Mouse (Mus musculus) MEL (cell line): Measurements from ENCODE around the gene Mrpl1. TPM values are rescaled to one million over a fixed set of nuclear protein-coding genes. Genes with fewer than 3 reads are reported as not detected.

Experiments used
- DNase-seq: peaks from one replicate; pipeline ENCODE4 v3.0.0; 2011; ENCODE audit warnings: low read depth, low spot score
- H3K27ac ChIP-seq: 2 replicates; pipeline ENCODE4 v1.5.1; 2012; ENCODE audit warnings: low read depth, mild to moderate bottlenecking, control low read depth, low read length, moderate library complexity; ENCODE audit not compliant: control insufficient read depth
- H3K27me3 ChIP-seq, 2 experiments: fragments of 150-350 bp in 1 of 2; sonication (generic) in 1 of 2; 2 replicates each; pipeline ENCODE4 v1.6.1; 2012; ENCODE audit warnings: low read length in 2 of 2, mild to moderate bottlenecking in 2 of 2, improper control_type of control experiment in 1 of 2, moderate library complexity in 1 of 2; ENCODE audit not compliant: insufficient read depth in 2 of 2, control insufficient read depth in 1 of 2
- H3K36me3 ChIP-seq, 2 experiments: 2 replicates each; pipeline ENCODE4 v1.6.1; 2012 to 2014; ENCODE audit warnings: low read length in 2 of 2, improper control_type of control experiment in 1 of 2, inconsistent platforms in 1 of 2, mild to moderate bottlenecking in 1 of 2; ENCODE audit not compliant: insufficient read depth in 2 of 2, control insufficient read depth in 1 of 2
- H3K4me1 ChIP-seq, 2 experiments: fragments of 150-350 bp in 1 of 2; sonication (generic) in 1 of 2; 2 replicates each; pipeline ENCODE4 v1.6.1; 2012; ENCODE audit warnings: low read length in 2 of 2, improper control_type of control experiment in 1 of 2, mild to moderate bottlenecking in 1 of 2; ENCODE audit not compliant: insufficient read depth in 2 of 2, control insufficient read depth in 1 of 2
- H3K4me3 ChIP-seq, 2 experiments: fragments of 150-350 bp in 1 of 2; sonication (generic) in 1 of 2; 2 replicates each; pipeline ENCODE4 v1.5.1; 2012; ENCODE audit warnings: low read depth in 2 of 2, low read length in 2 of 2, mild to moderate bottlenecking in 2 of 2, moderate library complexity in 2 of 2, control low read depth in 1 of 2, improper control_type of control experiment in 1 of 2; ENCODE audit not compliant: control insufficient read depth in 1 of 2, insufficient read depth in 1 of 2
- H3K79me2 ChIP-seq: 2 replicates; pipeline ENCODE4 v1.6.1; 2012; ENCODE audit warnings: mild to moderate bottlenecking, low read length, moderate library complexity; ENCODE audit not compliant: control insufficient read depth, poor library complexity, insufficient read depth
- H3K9ac ChIP-seq: 2 replicates; pipeline ENCODE4 v1.6.1; 2012; ENCODE audit warnings: low read depth, mild to moderate bottlenecking, control low read depth, low read length, moderate library complexity; ENCODE audit not compliant: control insufficient read depth, poor library complexity, severe bottlenecking
- H3K9me3 ChIP-seq: fragments of 150-350 bp; sonication (generic); replicated peaks from 2 replicates; pipeline ENCODE4 v1.6.1; 2012; ENCODE audit warnings: mild to moderate bottlenecking, low read length, improper control_type of control experiment, moderate library complexity; ENCODE audit not compliant: insufficient read depth
- BHLHE40 ChIP-seq: IDR thresholded peaks from 2 replicates; pipeline ENCODE4 v1.6.1; 2012; ENCODE audit warnings: low read depth, mild to moderate bottlenecking, inconsistent platforms, low read length, improper control_type of control experiment, borderline replicate concordance
- CHD2 ChIP-seq: IDR thresholded peaks from 2 replicates; pipeline ENCODE4 v1.6.1; 2011; ENCODE audit warnings: low read length, improper control_type of control experiment
- CTCF ChIP-seq, 3 experiments: IDR thresholded peaks in 2 of 3; conservative IDR thresholded peaks in 1 of 3; 2 replicates each; pipeline ENCODE4 v1.5.1; 2011 to 2012; ENCODE audit warnings: low read length in 3 of 3, low read depth in 2 of 3, mild to moderate bottlenecking in 2 of 3, improper control_type of control experiment in 1 of 3, inconsistent platforms in 1 of 3, mixed read lengths in 1 of 3, moderate library complexity in 1 of 3; ENCODE audit not compliant: control insufficient read depth in 1 of 3, insufficient read depth in 1 of 3, poor library complexity in 1 of 3, severe bottlenecking in 1 of 3
- ELF1 ChIP-seq: IDR thresholded peaks from 2 replicates; pipeline ENCODE4 v1.6.1; 2014; ENCODE audit warnings: low read depth, mild to moderate bottlenecking, inconsistent platforms, low read length, improper control_type of control experiment, moderate library complexity
- ETS1 ChIP-seq: IDR thresholded peaks from 2 replicates; pipeline ENCODE4 v1.6.1; 2012; ENCODE audit warnings: low read depth, mild to moderate bottlenecking, inconsistent platforms, low read length, improper control_type of control experiment, moderate library complexity
- GABPA ChIP-seq: IDR thresholded peaks from 2 replicates; pipeline ENCODE4 v1.6.1; 2012; ENCODE audit warnings: low read depth, mild to moderate bottlenecking, inconsistent platforms, low read length, improper control_type of control experiment, moderate library complexity
- GATA1 ChIP-seq: IDR thresholded peaks from 2 replicates; pipeline ENCODE4 v1.6.1; 2011; ENCODE audit warnings: low read depth, low read length, improper control_type of control experiment
- HCFC1 ChIP-seq: IDR thresholded peaks from 2 replicates; pipeline ENCODE4 v1.6.1; 2012; ENCODE audit warnings: low read depth, mild to moderate bottlenecking, inconsistent platforms, low read length, improper control_type of control experiment, moderate library complexity
- MYB ChIP-seq: IDR thresholded peaks from 2 replicates; pipeline ENCODE4 v1.6.1; 2011; ENCODE audit warnings: mild to moderate bottlenecking, low read depth, low read length, improper control_type of control experiment
- MYC ChIP-seq: IDR thresholded peaks from 2 replicates; pipeline ENCODE4 v1.6.1; 2011; ENCODE audit warnings: low read depth, mild to moderate bottlenecking, low read length, improper control_type of control experiment, moderate library complexity
- POLR2AphosphoS2 ChIP-seq: IDR thresholded peaks from 2 replicates; pipeline ENCODE4 v1.6.1; 2011; ENCODE audit warnings: low read length, improper control_type of control experiment
- RAD21 ChIP-seq: IDR thresholded peaks from 2 replicates; pipeline ENCODE4 v1.6.1; 2011; ENCODE audit warnings: mild to moderate bottlenecking, low read depth, low read length, improper control_type of control experiment
- SIN3A ChIP-seq: IDR thresholded peaks from 2 replicates; pipeline ENCODE4 v1.6.1; 2012; ENCODE audit warnings: low read length, improper control_type of control experiment, inconsistent platforms
- SMC3 ChIP-seq: IDR thresholded peaks from 2 replicates; pipeline ENCODE4 v1.6.1; 2011; ENCODE audit warnings: low read depth, low read length, improper control_type of control experiment
- TAL1 ChIP-seq: IDR thresholded peaks from 2 replicates; pipeline ENCODE4 v1.6.1; 2012; ENCODE audit warnings: mild to moderate bottlenecking, inconsistent platforms, low read length, moderate library complexity, mixed read lengths
- USF1 ChIP-seq: IDR thresholded peaks from 2 replicates; pipeline ENCODE4 v1.6.1; 2014; ENCODE audit warnings: low read depth, mild to moderate bottlenecking, inconsistent platforms, low read length, improper control_type of control experiment, moderate library complexity
- USF2 ChIP-seq, 2 experiments: IDR thresholded peaks; 2 replicates each; pipeline ENCODE4 v1.6.1; 2011 to 2012; ENCODE audit warnings: improper control_type of control experiment in 2 of 2, low read length in 2 of 2, borderline replicate concordance in 1 of 2, inconsistent platforms in 1 of 2, low read depth in 1 of 2, mild to moderate bottlenecking in 1 of 2; ENCODE audit not compliant: insufficient read depth in 1 of 2
- ZC3H11A ChIP-seq: IDR thresholded peaks from 2 replicates; pipeline ENCODE4 v1.6.1; 2012; ENCODE audit warnings: low read depth, mild to moderate bottlenecking, inconsistent platforms, low read length, improper control_type of control experiment
- polyA plus RNA-seq, 2 experiments: library from polyadenylated mRNA; stranded (reverse) in 1 of 2; unstranded in 1 of 2; fragments of >175 nt in 1 of 2; fragments of >200 nt in 1 of 2; gene quantifications; 2 replicates each; pipeline versions ENCODE4 v1.2.1 to v1.2.4; 2012; ENCODE audit warnings: low replicate concordance in 2 of 2, low read depth in 1 of 2; ENCODE audit not compliant: insufficient read length in 2 of 2, insufficient read depth in 1 of 2, missing spikeins in 1 of 2
- total RNA-seq: library from RNA; depleted of rRNA; stranded (reverse); fragments of 300-350 nt; gene quantifications from 2 replicates; pipeline ENCODE4 v1.2.3, GENCODE M21; 2012

Mrpl1 gene
- total and polyA plus RNA-seq, 3 experiments, result 22.0 to 26.2 TPM; not detected in 1

DNA sequence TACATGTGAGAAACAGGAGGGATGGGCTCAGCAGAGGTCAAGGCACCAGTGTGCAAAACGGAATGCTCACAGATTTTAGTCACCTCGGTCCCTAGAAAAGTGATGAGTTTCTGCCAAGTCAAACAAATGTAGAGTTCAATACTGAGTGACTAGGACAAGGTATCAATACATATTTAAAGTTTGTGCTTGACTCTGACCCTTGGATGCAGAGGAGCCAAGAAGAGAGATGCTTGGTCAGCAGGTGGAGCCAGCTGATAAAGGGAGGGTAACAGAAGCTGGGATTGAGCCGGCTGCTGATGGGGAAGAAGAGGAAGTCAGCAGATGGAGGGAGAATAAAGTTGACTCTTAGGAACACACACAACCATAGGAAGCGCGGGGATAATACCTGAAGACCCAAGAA, 97.5 kb downstream of the Mrpl1 start:
- Histone ChIP-seq H3K4me1 (no peaks in the 10 kb centered on the region; a peak in 1 of 4 replicates), H3K27me3 (no peaks in the 10 kb centered on the region), H3K9me3 (no peaks in the 10 kb centered on the region), H3K9ac (no peak overlapping the region), H3K4me3 (no peak overlapping the region), H3K79me2 (no peaks in the 10 kb centered on the region), H3K27ac (no peak overlapping the region), H3K36me3 (no peaks in the 10 kb centered on the region)
- peak; percentile 13 for DNase-seq
- no peak for TF ChIP-seq SIN3A
- TF ChIP-seq SMC3, result peak; percentile 34; the same call in 1 of the 2 replicates
- no peak for TF ChIP-seq USF2 (IDR thresholded peaks at IDR 0.05; ENCODE audit: borderline replicate concordance in 1 of 2, insufficient read depth in 1 of 2, low read depth in 1 of 2, low read length in 2 of 2)
- 0 out of 2 replicates have a peak, but pooled peaks have one; percentile 24 for TF ChIP-seq ZC3H11A
- peak in 2 of 3 experiments; percentile 13 to 20; a peak in 2 of 6 replicates for TF ChIP-seq CTCF (IDR thresholded peaks at IDR 0.05 in 2 of 3, conservative IDR thresholded peaks at IDR 0.05 in 1 of 3; ENCODE audit: control insufficient read depth in 1 of 3, insufficient read depth in 1 of 3, low read depth in 2 of 3, low read length in 3 of 3, poor library complexity in 1 of 3, severe bottlenecking in 1 of 3)
- peak; percentile 10 for TF ChIP-seq RAD21
- no peak for TF ChIP-seq POLR2AphosphoS2

DNA sequence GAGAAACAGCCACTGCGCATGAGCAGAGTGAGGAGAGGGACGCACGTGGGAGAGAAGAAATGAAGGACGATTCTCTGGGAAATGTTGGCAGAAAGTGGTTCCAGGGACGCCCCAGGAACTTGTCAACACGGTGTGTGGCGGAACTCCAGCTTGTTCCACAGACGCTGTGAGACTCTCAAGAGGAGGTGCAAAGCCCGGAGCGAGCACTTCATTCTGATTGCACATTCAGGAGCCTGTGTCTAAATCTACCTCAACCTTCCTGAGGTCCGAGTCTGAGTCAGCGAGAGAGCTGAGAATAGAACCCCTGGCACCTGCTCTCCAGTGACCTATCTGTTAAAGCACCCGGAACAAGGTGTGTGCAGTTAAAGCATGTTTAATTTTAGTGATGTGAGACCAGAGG, 98.8 kb downstream of the Mrpl1 start:
- no peak overlapping the region for H3K27ac ChIP-seq
- no peak overlapping the region for H3K9ac ChIP-seq
- no peaks in the 10 kb centered on the region for H3K36me3 ChIP-seq
- no peaks in the 10 kb centered on the region for H3K27me3 ChIP-seq
- H3K79me2 ChIP-seq, result no peaks in the 10 kb centered on the region
- no peaks in the 10 kb centered on the region for H3K9me3 ChIP-seq
- no peak for DNase-seq
- H3K4me1 ChIP-seq, result no peaks in the 10 kb centered on the region; a peak in 1 of 4 replicates
- TF ChIP-seq CTCF (IDR thresholded peaks at IDR 0.05 in 2 of 3, conservative IDR thresholded peaks at IDR 0.05 in 1 of 3; ENCODE audit: control insufficient read depth in 1 of 3, insufficient read depth in 1 of 3, low read depth in 2 of 3, low read length in 3 of 3, poor library complexity in 1 of 3, severe bottlenecking in 1 of 3) (no peak), ETS1 (no peak), USF1 (no peak), ELF1 (no peak), BHLHE40 (no peak)
- TF ChIP-seq, all 39 proteins: peak for 0
- no peak overlapping the region for H3K4me3 ChIP-seq

DNA sequence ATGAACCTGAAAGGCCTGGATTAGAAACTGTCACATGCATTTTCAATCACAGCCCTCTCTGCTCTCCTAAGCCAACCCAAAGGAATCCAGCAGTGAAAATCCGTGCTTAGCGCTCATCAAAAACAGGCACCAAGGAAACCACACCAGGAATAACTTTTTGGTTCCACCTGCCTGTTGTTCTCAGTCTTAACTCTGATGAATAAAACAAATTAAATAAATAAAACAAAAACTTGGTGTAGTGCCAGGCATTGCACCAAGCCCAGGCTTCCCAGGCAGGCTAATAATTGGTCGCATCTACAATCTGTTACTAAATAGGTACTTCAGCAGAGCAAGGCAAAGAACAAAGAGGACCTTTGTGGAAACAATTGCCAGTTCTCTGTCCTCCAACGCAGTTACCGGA, 99.4 kb downstream of the Mrpl1 start:
- H3K9me3 ChIP-seq, result no peaks in the 10 kb centered on the region
- no peak overlapping the region for H3K9ac ChIP-seq
- TF ChIP-seq ETS1, result no peak
- no peak for TF ChIP-seq MYC
- TF ChIP-seq MYB, result no peak
- TF ChIP-seq SIN3A, result no peak
- TF ChIP-seq ELF1, result no peak
- no peak for TF ChIP-seq BHLHE40
- no peak for TF ChIP-seq USF2 (IDR thresholded peaks at IDR 0.05; ENCODE audit: borderline replicate concordance in 1 of 2, insufficient read depth in 1 of 2, low read depth in 1 of 2, low read length in 2 of 2)
- TF ChIP-seq HCFC1, result no peak
- TF ChIP-seq CHD2, result no peak
- no peak for TF ChIP-seq TAL1
- TF ChIP-seq POLR2AphosphoS2, result no peak
- TF ChIP-seq GABPA, result no peak
- no peak for TF ChIP-seq GATA1

More for the DNA sequence above, 99.4 kb downstream of the Mrpl1 start:
- DNase-seq, result no peak
- H3K4me1 ChIP-seq, result no peaks in the 10 kb centered on the region; a peak in 1 of 4 replicates
- H3K4me3 ChIP-seq, result no peak overlapping the region
- no peaks in the 10 kb centered on the region; a peak in 1 of 4 replicates for H3K27me3 ChIP-seq
- H3K36me3 ChIP-seq, result no peaks in the 10 kb centered on the region
- no peak overlapping the region for H3K27ac ChIP-seq
- no peaks in the 10 kb centered on the region for H3K79me2 ChIP-seq
